Mouse (Mus musculus): Measurements from ENCODE around the gene Odf3l2. TPM values are rescaled to one million over a fixed set of nuclear protein-coding genes. Genes with fewer than 3 reads are reported as not detected.

The Odf3l2 gene
- 10 to 100 TPM; 14.8 to 17.1 TPM for total RNA-seq (2021)
- long read RNA-seq, experiment 1, transcript Odf3l2-201 (4 exons, 1,248 nt), result major isoform, 29 of 39 reads
- long read RNA-seq, experiment 1, partial matches to known transcripts, result 0 of 39 reads
- long read RNA-seq, experiment 1, other reads (novel, unspliced or antisense), result 10 of 39 reads
- long read RNA-seq, experiment 2, transcript Odf3l2-201 (4 exons, 1,248 nt), result major isoform, 6 of 6 reads
- long read RNA-seq, experiment 2, partial matches to known transcripts, result 0 of 6 reads
- long read RNA-seq, experiment 2, other reads (novel, unspliced or antisense), result 0 of 6 reads

DNA sequence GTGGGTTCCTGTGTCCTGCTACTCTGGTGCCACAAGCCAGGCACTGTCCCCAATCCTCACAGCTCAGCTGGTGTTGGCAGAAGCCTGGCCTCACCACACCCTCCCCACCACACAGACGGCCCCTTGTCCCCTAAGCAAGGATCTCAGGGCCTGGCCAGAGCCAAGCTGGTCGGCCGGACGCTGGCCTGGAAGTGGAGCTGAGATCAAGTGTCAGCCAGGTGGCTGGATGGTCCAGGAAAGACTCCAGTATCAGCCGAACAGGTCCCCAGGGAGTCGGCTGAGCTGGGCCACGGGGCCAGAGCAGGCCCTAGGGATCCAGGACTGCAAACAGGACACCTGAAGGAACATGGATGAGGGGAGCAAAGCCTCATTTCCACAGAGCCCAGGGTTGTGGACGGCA, at the start of gene Odf3l2:
Gene Odf3l2, minus strand, starts transcription at position 28 of the 400 bp plus-strand sequence.
- DNase-seq, result peak; percentile 89

DNA sequence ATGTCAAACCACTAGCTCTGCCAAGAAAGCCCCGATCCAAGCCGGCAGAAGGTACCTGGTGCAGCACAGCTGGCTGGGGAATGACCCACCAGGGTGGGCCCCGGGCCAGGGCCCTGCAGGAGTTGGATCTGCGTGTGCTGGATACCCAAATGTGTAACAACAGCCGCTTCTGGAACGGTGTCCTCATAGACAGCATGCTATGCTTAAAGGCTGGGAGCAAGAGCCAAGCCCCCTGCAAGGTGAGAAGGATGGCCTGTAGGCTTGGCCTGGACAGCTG, 48.8 kb upstream of the Odf3l2 start:
- no peak for DNase-seq

DNA sequence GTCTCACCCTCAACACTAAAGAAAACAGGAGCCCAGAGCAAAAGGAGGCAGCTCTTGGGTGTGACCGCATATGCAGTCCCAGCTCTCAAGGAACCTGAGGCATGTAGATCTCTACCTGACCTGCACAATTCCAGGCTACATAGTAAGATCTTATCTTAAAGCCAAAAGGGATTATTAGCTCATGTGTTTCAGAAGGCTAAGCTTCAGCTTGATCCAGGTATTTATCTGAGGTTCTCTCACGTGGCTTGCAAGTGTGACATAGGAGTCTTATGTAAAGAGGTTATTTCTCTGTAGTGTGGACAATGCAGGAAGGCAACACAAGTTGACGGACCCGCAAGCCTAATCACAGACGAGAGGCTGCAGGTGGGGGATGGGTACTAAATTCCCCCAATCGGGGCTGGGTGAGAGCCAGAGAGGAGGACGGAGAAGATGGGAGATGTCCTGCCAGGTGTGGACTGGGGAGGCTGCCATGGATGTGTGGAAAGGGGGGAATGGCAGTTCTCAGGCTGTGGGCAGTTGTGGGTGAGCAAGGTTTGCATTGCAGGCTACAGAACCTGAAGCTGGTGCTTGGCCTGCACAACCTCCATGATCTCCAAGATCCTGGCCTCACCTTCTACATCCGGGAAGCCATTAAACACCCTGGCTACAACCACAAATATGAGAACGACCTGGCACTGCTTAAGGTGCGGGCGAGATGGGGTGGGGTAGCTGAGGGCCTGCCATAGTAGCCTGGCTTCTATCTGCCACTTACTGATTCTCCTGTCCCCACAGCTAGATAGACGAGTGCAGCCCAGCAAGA, 48.2 kb upstream of the Odf3l2 start:
- DNase-seq, result no peak

DNA sequence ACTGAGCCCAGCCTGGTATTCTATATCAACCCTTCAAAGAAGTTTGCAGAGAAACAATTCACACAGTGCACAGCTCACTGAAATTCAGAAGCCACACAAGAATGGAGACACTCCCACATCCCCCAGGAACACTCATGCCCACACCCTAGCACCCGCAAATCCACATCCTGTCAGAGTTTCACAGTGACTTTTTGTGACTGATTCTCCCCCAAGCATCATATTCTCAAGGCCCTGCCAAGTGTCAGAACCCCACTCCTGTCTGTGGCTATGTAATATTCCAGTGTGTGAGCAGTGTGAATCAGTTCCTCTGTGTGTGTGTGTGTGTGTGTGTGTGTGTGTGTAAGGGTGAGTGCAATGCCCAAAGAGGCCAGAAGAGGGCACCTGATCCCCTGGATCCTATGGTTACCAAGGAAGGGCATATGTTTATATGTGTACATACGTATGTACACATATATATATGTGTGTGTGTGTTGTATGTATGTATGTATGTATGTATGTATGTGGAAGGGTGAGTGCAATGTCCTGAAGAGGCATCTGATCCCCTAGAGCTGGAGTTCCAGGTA, 46.5 kb upstream of the Odf3l2 start:
- no peak for DNase-seq

DNA sequence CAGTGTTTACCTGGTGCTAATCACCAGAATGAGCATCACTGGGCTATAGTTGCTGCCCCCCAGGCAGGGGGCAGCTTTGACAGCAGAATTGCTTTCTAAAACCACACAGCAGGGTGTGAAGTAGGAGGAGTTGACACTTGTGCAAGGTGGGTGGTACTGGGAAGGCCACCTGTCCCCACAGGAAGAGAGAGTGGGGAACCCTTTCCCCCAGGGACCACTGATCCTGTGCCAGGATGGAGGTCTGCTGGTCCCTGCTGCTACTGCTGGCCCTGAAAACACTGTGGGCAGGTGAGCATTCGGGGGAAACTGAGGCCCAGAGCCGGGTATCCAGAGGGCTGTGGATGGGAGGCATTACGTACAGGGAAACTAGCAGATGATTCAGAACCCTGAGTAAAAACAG, 43.6 kb upstream of the Odf3l2 start:
- no peak for DNase-seq

DNA sequence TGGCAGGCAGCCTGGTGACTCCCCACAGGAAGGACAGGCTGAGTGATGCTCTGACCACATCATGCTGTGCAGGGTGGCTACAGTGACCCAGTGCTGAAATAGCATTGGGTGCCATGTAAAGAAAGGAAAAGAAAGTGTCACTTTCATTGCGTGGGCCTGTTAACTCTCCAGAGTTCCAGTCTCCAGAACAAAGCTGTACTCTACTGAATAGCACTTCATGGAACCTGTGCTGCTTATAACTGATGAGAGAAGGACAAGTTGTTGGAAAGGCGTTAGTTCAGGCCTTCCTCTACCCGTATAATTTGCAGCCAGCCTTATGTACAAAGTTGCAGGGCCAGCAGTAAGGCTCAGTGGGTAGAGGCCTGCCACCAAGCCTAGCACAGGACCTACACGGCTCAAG, 43.2 kb upstream of the Odf3l2 start, which contains the start of gene Gzmm:
Gene Gzmm, plus strand, starts transcription at position 301 of the 400 bp plus-strand sequence.
- no peak for DNase-seq

DNA sequence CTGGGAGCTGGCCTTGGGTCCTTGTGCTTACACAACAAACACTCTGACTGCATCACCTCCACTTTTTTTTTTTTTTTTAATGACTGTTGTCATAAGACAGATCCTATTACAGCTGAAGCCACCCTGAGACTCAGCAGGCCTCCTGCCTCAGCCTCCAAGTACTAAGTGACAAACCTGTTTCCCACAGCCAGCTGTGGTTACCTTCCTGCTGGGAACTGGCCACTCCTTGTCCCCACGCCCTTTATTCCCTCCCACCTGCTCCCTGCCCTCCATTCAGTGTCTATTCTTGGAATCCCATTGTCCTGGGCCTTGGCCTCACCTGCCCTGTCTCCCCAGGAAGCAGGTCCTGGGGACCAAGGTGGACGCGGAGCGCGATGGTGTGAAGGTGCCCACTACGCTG, 42.0 kb upstream of the Odf3l2 start:
- DNase-seq, result no peak

DNA sequence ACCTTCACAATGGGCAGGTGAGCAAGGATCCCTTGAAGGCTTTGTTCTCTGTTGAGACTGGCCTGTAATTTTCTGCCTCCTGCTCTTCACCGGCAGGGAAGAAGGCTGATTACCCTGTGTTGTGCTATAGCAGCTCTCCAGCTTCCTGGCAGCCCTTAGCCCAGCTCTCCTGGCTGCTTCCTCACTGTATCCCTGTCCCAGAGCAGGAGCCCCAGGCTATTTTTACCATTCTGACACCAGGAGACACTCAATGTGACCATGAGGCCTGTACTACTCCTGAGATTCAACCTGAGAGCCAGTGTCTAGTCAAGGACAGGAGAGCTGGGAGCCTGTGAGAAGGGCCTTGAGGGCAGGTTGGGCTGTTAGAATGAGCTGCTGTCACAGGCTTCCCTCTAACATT, 41.2 kb upstream of the Odf3l2 start:
- DNase-seq, result peak; percentile 70

DNA sequence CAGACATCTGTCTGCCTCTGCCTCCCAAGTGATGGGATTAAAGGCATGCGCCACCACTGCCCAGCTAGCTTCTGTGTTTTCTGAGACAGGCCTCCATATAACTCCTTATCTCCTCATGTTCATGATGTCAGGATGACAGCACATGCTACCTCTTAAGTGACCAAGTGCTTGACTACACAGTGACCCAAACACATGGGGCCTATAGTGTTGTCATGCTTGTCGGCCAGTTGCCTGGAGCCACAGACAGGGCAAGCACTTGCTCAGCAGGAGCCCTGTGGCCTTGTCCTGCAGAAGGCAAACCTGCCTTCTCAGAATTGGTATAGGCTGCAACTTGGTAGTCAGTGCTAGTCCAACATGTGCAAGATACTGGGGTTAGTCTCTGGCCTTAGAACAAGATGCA, 40.7 kb upstream of the Odf3l2 start:
- no peak for DNase-seq

DNA sequence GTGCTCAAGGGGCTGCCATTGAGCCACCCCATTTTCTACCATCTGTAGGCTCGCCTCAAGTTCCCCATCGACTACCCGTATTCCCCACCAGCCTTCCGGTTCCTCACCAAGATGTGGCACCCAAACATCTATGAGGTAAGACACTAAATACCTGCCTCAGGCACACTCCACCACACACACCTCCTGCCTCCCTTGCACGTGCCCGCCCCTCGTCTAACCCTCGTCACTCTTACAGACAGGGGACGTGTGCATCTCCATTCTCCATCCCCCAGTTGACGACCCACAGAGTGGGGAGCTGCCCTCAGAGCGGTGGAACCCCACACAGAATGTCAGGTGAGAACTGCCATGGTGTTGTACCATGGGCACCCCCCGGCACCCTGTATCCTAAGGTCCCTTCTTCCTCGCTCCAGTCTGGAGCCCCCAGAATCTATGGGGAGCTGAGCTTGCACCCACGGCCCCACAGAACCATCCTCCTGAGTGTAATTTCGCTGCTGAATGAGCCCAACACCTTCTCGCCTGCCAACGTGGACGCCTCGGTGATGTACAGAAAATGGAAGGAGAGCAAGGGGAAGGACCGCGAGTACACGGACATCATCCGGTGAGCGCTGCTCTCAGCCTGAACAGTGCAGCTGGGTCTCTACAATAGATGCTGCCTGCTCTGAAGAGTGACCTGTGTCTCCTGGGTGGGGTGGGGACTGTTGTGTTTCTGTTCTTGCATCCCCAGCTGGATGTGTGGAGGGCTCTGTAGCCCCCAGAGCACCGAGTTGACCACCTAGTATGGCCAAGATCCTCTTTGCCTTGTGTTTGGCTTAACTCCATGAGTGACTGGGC, 39.4 kb upstream of the Odf3l2 start:
- no peak for DNase-seq

DNA sequence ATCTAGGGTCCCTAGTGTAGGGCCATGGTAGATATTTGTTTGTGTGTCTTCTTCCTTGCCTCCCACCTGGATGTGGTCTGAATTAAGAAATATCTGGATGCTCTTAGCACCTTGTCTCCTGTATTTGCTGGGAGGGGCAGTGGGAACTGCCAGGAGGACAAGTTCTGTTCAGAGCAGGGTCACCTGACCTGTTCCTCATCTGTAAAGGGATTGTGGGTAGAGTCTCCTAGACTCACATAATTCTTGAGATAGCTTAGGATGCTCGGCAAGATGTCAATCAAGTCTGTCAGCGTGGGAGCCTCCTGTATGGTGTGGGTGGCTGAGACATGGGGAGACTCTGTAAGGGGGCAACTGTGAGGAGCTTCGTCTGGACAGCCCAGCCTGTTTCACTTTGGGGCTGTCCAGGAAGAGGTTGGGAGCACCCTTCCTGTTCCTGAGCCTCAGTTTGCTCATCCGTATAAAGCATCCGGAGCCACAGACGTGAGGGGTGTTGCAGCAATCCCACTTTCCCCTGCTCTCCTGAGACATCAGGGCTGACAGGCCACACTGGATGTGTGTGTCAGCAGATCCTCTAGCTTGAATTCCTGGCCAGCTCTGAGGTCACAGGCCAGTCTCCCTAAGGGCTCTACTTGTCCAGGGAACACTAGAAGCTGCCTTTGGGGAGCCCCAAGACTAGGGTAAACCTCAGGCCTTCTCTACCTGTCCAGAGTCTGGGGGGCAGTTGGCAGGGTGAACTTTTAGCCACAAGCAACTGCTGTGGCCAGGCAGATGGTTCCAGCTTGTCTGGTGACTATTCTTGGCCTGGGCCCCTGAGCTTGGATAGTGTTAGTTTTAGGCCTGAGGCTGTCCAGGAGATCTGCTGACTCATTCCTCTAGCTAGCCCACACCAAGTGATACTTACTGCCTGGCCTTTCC, 38.4 kb upstream of the Odf3l2 start:
- DNase-seq, result peak; percentile 75

DNA sequence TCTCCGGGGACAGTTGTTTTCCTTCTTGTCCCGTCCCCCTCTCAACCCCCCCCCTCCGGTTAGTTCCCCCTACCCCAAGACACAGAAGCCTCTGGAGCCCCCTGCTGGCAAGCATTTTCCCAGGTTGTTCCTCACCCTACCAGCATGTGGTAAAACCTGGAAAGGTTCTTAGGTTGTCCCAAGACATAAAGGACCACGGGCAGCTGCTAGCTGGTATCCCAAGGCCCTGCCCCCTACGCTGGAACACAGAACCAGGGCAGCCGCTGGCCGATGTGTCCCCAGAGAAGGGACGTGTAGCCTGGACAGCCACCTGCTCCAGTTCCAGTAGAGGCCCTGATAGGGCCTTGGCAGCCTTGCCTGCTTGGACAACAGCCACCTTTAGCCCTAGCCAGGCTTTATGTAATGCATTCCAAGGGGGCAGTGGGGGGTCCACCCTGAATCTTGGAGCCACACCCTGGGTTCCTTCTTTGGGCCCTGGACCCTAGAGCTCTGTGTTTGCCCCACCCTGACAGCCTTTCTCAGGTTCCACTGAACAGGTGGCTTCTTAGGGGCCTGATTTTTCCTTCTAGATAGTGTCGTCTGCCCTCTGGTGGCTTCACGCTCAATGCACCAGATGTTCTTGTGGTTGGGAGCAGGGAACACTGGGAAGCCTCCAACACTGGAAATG, 37.5 kb upstream of the Odf3l2 start:
- peak; percentile 74 for DNase-seq

DNA sequence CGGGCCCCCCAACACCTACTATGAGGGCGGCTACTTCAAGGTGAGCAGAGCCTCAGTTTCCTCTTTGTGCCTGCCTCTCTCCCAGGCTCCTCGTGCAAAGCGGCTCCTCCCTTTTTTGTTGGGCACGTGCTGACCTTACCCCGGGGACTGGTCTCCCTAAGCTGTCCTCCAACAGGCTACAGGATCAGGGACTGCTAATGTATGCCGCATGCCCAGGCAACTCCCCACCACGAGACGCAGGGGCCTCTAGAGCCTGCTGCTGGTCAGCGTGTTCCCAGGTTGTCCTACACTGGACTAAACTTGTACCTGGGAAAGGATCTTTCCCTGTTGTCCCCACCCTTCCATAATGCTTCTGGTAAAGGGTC, 37.0 kb upstream of the Odf3l2 start:
- DNase-seq, result no peak

DNA sequence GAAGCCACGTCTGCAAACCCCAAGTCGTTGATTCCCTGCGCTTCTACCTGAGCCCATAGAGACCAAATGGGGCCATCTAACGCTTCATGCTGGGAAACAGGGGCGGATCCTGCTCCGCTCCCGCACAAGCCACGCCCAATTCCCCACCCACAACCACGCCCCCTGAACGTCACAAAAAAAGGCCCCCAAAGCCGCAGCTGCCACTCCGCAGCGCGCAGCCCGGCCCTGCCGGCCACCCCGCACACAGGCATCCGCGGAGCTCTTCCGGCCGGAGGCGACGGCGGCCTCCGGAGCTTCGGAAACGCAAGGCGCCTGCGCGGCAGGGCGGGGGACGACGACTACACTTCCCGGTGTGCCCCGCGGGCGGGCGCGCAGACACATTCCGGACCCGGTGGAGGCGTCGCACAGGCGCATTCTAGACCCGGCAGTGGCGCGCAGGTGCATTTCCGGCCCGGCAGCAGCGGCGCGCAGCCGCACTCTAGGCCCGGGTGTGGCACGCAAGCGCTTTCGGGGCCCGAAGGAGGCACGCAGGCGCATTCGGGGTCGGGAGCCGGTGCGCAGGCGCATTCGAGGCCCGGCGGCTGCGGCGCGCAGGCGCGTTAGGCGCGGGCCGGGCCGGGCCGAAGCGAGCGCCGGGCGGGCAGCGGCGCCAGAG, 36.2 kb upstream of the Odf3l2 start, which contains the start of gene Cdc34:
Gene Cdc34, plus strand, starts transcription at position 605 of the 655 bp plus-strand sequence.
- peak; percentile 100 for DNase-seq

DNA sequence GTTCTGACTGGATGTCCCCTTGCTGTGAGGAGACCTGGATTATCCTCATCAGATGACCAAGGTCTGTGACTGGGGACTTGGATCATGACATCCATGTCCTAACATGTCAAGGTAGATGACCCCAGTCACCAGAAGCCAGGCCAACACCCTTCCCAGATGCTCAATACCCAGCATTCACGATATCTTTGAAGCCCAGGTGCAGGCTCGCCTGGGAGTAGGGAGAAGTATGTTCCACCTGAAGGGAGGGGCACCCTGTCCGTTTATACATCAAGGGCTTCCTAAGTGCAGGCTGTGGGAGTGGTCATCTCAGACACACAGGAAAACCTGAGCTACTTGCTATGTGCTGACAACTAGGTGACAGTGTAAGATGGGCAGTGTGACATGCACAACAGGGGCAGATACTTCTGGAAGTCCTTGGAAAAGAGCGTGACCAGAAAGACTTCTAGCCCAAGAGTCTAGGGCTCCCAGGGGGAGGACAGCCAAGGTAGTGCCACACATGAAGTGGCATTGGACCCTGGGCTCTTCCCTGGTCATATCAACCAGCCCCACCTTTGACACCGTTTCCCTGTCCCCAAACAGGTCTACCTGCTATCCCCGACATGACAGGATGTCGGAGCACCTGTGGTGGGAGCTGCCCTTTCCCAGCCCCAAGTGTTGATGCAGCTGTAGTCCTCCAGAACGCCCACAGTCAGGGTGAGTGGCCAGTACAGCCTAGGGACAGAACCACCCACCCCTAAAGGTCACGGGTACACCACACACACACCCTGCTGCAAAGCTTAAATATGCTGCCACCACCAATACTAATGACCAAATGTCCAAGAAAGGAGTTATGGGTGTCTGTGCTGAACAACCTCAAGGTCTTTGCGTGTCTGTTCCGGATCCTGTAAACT, 35.3 kb upstream of the Odf3l2 start:
- DNase-seq, result no peak

DNA sequence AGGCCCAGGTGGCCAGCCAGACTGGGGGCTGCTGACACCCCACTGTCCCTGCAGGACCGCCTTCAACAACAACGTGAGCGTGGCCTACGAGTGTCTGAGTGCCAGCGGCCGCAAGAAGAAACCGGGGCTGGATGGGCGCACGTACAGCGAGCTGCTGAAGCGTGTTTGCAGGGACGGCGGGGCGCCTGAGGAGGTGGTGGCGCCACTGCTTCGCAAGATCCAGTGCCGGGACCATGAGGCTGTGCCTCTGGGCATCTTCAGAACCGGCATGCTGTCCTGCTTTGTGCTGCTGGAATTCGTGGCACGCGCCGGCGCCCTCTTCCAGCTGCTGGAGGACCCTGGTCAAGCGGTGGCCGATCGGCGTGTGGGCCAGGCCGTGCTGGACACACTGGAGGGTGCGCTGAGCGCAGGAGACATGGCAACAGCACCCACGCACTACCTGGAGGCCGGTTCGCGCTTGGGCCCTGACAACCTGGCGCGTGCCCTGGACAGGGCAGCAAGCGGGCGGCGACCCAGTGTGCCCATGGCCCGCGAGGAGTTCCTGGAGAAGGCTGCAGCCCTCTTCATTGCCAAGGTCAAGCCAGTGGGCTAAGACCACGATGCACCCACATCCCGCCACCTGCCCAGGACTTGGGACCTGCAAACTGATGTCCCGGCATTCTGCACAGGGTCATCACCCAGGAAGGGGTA, 30.0 kb upstream of the Odf3l2 start:
- DNase-seq, result no peak

DNA sequence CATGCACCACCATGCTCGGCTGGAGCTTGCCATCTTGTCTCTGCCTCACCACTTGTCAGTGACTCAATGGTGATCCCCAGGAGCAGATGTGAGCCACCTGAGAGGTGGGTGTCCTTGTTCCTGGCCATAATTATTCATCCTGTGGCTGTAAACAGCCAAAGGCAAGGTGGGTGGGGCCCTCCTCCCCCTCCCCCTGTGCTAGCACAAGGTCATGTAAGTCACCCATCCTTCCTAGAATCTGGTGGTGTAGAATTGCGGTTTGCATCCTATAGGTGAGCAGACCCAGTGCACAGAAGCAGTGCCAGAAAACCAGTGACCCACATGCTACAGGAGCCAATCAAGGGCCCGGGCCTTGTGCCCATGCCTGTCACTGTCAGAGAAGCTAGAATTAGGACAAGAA, 27.5 kb upstream of the Odf3l2 start:
- DNase-seq, result no peak

DNA sequence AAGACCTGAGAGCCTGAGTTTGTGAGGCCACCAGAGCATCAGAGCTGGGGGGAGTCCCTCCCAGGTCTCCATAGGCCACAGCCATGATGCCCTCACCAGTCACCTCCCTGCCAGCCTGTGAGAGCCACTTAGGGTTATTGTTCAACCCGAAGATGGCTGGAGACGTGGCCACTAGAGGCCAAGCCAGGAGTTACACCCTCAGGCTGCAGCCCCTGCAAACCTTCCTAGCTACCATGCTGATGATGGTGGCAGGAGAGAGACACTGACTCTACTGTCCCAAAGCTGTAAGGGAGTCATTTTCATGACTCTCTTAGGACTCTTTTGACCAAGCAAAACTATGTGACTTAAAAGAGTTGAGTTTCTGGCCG, 26.5 kb upstream of the Odf3l2 start:
- DNase-seq, result no peak
